Mouse (Mus musculus): ENCODE results near the gene Gng7.

The Gng7 gene

GRCm38 (mm10) chr10:81025639-81026275, 11.0 kb upstream of the Gng7 start, which contains the start of gene Diras1:
Gene Diras1, minus strand, starts transcription at chr10:81025662.
- no peak for ATAC-seq (ENCODE audit: low TSS enrichment)

DNA sequence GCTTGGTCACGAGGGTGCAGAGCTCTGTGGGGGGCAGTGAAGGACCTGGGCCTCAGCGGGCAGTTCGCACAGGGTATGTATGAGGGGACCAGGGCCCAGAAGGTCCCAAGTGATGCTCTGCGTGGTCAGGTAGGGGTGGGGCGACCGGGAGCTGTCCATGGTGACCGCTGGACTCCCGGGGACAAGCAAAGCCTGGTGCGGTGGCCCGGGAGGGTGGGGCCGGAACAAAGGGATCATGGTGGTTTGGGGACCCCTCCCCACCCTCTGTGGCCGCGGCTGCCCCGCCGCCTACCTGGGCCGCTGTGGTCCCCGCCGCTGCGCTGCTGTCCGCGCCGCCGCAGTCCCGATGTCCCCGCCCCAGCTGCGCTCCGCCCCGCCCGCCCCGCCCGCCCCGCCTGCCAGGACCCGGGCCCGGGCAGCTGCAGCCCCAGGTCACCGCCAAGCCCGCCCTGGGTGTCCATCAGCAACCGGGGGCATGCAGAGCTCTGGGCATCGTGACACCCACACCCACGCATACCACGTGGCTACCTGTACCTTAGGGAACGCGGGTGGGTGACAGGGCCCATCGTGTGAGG, 10.4 kb upstream of the Gng7 start:
- no peak for ATAC-seq (ENCODE audit: low TSS enrichment)

DNA sequence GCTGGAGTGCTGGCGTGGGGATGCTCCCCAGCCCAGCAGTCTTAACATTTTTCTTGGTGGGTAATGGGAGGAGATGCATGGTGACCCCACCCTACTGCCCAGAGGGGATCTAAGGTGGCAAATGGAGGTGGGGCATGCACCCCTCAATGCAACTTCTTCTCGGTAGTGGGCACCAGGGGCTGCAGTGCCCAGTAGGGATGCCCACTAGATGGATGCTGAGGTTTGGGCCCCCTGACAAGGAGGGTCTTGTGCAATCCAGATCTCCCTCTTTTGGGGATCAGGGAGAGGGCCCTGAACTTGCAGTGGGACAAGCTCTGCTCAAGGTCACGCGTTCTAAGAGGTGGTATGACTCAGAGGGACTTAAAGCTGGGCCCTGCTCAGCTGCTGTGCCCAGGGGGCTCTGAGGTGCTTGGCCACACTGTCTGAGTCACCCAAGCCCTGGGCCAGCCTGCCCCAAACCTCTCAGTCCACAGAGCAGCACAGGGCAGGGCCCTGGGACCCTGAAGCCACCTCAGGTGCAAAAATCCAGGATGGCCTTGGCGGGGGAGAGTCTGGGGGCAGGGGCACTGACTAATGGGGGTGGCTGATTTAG, 9.7 kb upstream of the Gng7 start:
- no peak for ATAC-seq (ENCODE audit: low TSS enrichment)

DNA sequence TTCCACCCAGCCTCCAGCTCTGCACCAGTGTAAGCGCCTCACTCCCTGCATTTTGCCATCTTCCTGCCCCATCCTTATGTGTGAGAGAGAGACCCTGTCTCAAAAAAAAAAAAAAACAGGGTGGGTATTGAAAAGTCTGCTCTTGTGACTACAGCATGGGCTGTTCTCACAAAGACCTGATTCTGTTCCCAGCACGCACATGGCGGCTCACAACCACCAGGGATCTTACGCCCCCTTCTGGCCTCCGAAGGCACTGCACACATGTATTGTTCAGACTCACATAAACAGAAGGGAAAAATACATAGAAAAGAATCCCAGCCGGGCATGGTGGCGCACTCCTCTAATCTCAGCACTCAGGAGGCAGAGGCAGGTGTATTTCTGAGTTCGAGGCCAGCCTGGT, 8.0 kb upstream of the Gng7 start:
- ATAC-seq (ENCODE audit: low TSS enrichment): no peak

GRCm38 (mm10) chr10:81021547-81022110, 6.9 kb upstream of the Gng7 start:
- peak; percentile 20; the same call in 1 of the 2 replicates for ATAC-seq (ENCODE audit: low TSS enrichment)

DNA sequence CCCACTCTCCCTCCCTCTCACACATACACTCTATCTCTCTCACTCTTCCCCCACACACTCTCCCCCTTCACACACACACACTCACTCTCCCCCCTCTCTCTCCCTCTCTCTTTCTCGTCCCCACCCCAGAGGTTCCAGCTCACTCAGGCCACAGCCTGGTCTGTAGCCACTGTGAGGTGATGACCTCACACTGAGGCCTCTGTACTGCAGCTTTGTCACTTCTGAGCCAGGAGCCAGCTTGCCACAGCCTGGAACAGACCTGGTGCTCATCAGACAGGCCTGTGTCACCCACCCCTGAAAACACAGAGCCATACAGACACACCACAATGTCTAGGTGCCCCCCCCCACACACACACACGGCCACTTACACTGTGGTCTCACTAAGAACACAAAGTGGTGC, 5.5 kb upstream of the Gng7 start:
- peak; percentile 51 for ATAC-seq (ENCODE audit: low TSS enrichment)

DNA sequence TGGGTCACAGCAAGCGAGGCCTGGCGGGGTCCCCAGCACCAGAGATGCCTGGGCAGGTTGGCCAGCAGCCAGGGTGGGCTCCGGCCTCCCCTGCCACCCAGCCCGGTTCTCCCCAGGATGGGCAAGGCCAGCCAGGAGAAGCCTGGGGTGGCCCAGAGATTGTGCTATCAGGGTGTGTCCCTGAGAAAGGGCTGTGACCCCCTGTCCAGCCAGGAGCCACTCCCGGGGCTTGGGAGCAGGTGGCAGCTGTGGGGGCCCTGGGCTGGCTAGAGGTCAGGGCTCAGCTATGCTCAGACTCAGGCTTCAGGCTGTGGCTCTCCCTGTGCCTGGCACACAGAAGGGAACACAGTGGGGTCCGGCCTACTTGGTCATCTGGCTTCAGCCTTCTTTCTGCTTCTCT, 4.9 kb upstream of the Gng7 start:
- ATAC-seq (ENCODE audit: low TSS enrichment): no peak

DNA sequence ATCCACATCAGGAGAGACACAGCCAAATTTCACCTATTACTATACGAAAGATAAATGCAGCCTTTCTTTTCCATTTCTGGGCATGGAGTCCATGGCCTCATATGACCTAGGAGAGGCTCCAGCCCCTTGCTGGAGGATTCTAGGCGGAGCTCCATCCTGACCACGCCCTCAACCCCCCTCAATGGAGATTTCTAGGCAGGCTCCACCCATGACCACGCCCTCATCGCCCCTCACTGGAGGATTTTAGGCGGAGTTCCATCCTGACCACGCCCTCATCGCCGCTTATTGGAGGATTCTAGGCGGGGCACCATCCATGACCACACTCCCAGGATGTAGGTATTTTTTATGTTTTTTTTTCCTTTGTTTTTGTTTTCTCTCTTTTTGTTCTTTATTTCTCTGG, 3.6 kb upstream of the Gng7 start:
- no peak for ATAC-seq (ENCODE audit: low TSS enrichment)

DNA sequence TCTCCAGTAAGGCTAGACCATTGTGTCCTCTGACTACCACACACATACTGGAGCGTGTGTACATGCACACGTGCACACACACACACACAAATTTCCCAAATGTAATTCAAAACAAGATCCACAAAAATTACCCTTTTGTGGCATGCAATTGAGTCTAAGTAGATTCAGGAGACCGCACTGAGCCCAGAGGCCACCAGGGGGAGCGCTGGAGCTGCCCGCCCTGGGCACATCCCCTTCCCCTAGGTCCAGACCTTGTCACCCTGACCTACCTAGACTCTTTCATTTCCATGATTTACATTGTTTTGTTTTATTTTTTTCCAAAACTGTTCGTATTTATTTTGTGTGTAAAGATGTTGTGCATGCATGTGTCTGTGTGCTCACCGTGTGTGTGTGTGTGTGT, 1.9 kb upstream of the Gng7 start:
- no peak for ATAC-seq (ENCODE audit: low TSS enrichment)

GRCm38 (mm10) chr10:81015666-81016065, 921 bp upstream of the Gng7 start:
- no peak for ATAC-seq (ENCODE audit: low TSS enrichment)

- no peak for ATAC-seq (ENCODE audit: low TSS enrichment)
Measured at GRCm38 (mm10) chr10:81010851-81011250, 3.9 kb downstream of the Gng7 start.

DNA sequence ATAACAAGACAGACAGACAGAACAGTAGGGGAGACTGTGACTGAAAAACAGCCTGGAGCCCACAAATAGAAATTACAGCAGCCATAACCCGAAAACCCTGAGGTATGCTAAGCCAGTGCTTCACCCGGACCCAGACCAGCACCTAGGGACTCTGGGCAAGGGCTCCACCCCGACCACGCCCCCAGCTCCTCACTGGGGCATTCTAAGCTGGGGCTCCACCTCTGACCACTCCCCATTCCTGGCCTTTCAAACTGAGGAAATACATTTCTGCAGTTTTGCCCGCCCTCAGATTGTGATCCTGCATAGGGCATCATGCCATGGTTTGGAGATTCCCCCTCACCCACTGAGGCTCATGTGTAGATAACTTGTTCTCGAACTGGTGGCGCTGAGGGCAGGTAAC, 7.5 kb downstream of the Gng7 start:
- no peak for ATAC-seq (ENCODE audit: low TSS enrichment)

DNA sequence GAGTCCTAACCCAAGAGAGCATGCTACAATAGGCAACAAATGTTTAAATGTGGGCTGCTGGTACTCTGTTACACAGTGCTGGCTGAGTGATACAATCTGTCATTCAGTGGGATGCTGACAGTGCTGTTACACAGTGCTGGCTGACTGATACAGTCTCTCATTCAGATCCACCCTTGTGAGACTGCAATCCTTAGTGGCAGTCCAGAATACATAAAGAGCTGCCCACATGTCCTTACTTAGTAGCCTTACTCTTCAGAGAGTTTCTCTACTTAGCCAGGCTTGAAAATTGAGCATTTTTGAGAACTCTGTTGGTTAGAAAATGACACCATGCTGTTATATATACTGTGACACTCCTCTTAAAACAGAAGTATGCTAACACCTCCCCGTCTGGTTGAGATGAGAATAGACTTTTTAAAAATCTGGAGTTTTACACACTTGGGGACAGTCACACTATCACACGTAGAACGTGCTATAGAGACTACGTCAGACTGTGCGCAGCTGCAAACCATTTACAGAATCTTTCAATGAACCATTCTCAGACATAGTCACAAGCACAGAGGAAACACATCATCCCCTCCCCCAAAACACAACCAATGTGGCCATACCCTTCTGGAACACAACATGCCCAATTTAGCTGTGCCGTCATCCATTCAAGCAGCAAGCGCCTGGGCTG, 8.6 kb downstream of the Gng7 start:
- ATAC-seq (ENCODE audit: low TSS enrichment): peak; percentile 84

DNA sequence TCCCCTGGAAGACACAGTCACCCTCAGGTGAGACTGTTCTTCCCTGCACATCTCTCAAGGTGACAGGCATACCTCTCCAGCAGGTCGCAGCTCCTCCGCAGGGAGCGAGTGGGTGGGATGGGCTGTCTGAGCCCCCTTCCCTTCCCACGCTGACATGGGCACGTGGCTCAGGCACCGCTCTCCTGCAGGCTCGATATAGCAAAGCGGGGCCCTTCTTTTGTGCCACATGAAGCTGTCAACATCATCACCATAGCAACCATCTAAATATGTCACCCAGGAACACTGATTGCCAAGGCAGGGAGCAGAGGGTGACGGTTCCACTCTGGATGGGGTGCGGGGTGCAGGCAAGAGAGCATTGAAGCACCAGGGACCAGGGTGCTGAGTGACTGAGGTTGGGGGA, 13.6 kb downstream of the Gng7 start:
- peak; percentile 16; the same call in 1 of the 2 replicates for ATAC-seq (ENCODE audit: low TSS enrichment)

- no peak for ATAC-seq (ENCODE audit: low TSS enrichment)
Measured at GRCm38 (mm10) chr10:81000197-81001062, 14.3 kb downstream of the Gng7 start.

- ATAC-seq (ENCODE audit: low TSS enrichment): peak; percentile 53
Measured at GRCm38 (mm10) chr10:80999362-81000196, 15.2 kb downstream of the Gng7 start.

DNA sequence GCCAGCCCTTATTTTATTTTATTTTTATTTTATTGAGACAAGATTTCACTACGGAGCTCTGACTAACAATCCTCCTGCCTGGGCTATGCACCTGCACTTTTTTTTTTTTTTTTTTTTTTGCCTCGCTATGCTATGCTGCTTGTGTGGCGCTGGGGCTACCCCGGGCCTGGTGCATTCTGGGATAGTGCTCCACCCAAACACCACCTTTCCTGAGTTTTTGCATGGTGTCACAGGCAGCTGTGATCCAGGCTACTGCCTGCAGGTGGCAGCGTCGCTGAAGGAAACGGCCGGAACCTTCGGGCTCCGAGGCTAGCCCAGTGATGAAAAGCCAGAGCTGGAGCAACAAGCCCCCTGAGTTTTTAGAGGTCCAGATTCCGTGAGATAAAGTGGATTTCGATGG, 16.0 kb downstream of the Gng7 start:
- ATAC-seq (ENCODE audit: low TSS enrichment): 0 out of 2 replicates have a peak, but pooled peaks have one; percentile 21

DNA sequence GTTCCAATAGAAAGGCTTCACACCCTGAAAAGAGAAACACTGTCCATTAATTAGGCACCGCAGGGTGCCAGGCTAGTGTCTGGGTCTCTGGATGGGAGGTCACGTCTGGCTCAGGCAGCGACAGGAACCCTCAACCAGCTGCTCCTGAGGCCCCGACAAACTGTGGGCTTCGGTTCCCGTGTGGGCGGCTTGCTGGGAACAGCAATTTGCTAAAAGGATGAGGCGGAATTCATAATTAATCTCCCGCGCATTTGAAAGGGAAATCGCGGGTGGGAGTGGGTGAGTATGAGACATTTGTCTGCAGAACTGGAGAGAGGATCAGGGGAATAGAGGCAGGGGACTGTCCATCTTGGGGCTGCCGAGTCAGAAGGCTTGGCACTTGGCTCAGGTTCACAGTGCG, 16.7 kb downstream of the Gng7 start:
- ATAC-seq (ENCODE audit: low TSS enrichment): no peak

- ATAC-seq (ENCODE audit: low TSS enrichment): no peak
Measured at GRCm38 (mm10) chr10:80997332-80997731, 17.4 kb downstream of the Gng7 start.

DNA sequence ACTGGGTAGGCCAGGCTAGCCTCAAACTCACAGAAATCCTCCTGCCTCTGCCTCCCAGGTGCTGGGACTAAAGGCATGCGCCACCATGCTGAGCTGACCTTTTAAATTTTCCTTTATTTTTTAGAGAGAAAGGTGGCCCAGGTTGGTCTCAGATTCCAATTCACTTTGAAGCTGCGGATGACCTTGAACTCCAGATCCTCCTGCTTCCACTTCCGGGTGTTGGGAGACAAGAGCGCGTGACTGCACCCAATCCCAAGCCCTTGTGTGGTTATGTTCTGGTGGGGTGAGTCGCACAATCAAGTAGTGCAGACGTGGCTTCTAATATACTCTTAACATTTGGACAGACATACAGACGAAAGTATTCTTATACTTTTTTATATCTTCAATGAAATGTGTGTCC, 18.2 kb downstream of the Gng7 start:
- ATAC-seq (ENCODE audit: low TSS enrichment): no peak
